11 mouse cellular contexts compared by ENCODE assay signal in the genomic region with DNA sequence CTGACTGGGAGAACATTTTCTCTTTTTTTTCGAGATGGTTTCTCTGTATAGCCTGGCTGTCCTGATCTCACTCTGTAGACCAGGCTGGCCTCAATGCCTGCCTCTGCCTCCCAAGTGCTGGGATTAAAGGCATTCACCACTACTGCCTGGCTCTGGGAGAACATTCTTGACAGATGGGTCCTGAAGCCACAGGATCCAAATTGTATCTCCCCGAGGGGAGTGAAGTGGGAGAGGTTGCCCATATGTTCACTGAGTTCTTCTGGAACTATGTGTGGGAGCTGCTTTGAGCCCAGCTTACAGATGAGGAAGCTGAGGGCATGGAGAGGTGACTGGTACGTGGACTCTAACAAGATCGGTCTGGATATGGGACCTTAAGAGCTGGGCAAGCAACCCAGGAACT. TPM values are rescaled to one million over a fixed set of nuclear protein-coding genes. Genes with fewer than 3 reads are reported as not detected.
DNase-seq lines count a peak whose midpoint lies in the region; ATAC-seq lines count a peak whose summit lies in the region.
"Had no signal": no experiment of that assay in that cellular context is flagged by ENCODE, and none has a peak within 500 bp of the region (broad histone marks: within the 10 kb centered on the region; RNA-seq: fewer than 3 reads in every experiment).

No protein-coding gene starts in this region.

- WGBS in heart, embryonic 12.5 days = 68% methylated on average over 4 of the region's 4 CpGs
- WGBS in forebrain, embryonic 16.5 days = 76% methylated on average over 4 of the region's 4 CpGs
- WGBS in midbrain, embryonic 15.5 days = 86% methylated on average over 4 of the region's 4 CpGs

- H3K27me3 ChIP-seq in heart, embryonic 12.5 days (replicated peaks) = peaks cover 91% of the 10 kb centered on the region
- H3K27me3 ChIP-seq in forebrain, embryonic 16.5 days (replicated peaks; ENCODE audit: control insufficient read depth, insufficient read depth, low read length) = peaks cover 9% of the 10 kb centered on the region
- H3K27me3 ChIP-seq in midbrain, embryonic 15.5 days (replicated peaks) = peaks cover 16% of the 10 kb centered on the region

- no peak for DNase-seq in heart, postnatal 25 days (ENCODE audit: low spot score)
- peak; percentile 55 for DNase-seq in brain, adult 2 months (ENCODE audit: low read depth, low spot score)
- no peak for DNase-seq in right cerebral cortex, postnatal 36 days (ENCODE audit: low spot score in 2 of 2)
- DNase-seq in left cerebral cortex, adult 11 months (ENCODE audit: low spot score) = no peak
- DNase-seq in gastrocnemius, postnatal 25 days = no peak
- DNase-seq: cerebellum, adult 11-12 months; kidney, postnatal 4 days had no signal

- H3K9me3 ChIP-seq in heart, embryonic 12.5 days (replicated peaks) = no peaks in the 10 kb centered on the region
- H3K9me3 ChIP-seq in forebrain, embryonic 16.5 days (ENCODE audit: control insufficient read depth, low read length) = no peaks in the 10 kb centered on the region
- no peaks in the 10 kb centered on the region for H3K9me3 ChIP-seq in midbrain, embryonic 15.5 days

- peak overlapping the region; percentile 63 for H3K4me2 ChIP-seq in heart, embryonic 12.5 days
- peak overlapping the region; percentile 67 for H3K4me2 ChIP-seq in forebrain, embryonic 16.5 days (ENCODE audit: low read length)
- H3K4me2 ChIP-seq in midbrain, embryonic 15.5 days = peak overlapping the region; percentile 80

- H3K4me1 ChIP-seq in heart, embryonic 12.5 days (replicated peaks) = peaks cover 6% of the 10 kb centered on the region; the same call in 1 of the 2 replicates
- peaks cover 28% of the 10 kb centered on the region for H3K4me1 ChIP-seq in forebrain, embryonic 16.5 days (replicated peaks; ENCODE audit: control insufficient read depth, insufficient read depth, low read length)
- H3K4me1 ChIP-seq in midbrain, embryonic 15.5 days = peaks cover 45% of the 10 kb centered on the region

- H3K4me3 ChIP-seq in heart, embryonic 12.5 days = peak overlapping the region; percentile 50; the same call in 1 of the 2 replicates
- peak overlapping the region; percentile 89 for H3K4me3 ChIP-seq in forebrain, embryonic 16.5 days (replicated peaks; ENCODE audit: low read length)
- peak overlapping the region; percentile 57 for H3K4me3 ChIP-seq in midbrain, embryonic 15.5 days

- H3K36me3 ChIP-seq in heart, embryonic 12.5 days = no peaks in the 10 kb centered on the region
- peaks cover 6% of the 10 kb centered on the region; the same call in 1 of the 2 replicates for H3K36me3 ChIP-seq in forebrain, embryonic 16.5 days (ENCODE audit: control insufficient read depth, insufficient read depth)
- peaks cover 15% of the 10 kb centered on the region; the same call in 1 of the 2 replicates for H3K36me3 ChIP-seq in midbrain, embryonic 15.5 days (replicated peaks)

- ATAC-seq in heart, embryonic 12.5 days (ENCODE audit: insufficient number of reproducible peaks, low FRiP score) = no peak
- ATAC-seq in forebrain, embryonic 16.5 days = no peak
- no peak for ATAC-seq in midbrain, embryonic 15.5 days (replicated peaks)

- H3K27ac ChIP-seq in heart, embryonic 12.5 days (ENCODE audit: poor library complexity, severe bottlenecking) = no peak overlapping the region
- no peak overlapping the region for H3K27ac ChIP-seq in forebrain, embryonic 16.5 days (ENCODE audit: low read length)
- peak overlapping the region; percentile 85 for H3K27ac ChIP-seq in midbrain, embryonic 15.5 days
- H3K27ac ChIP-seq: liver, embryonic 14.5 days had no signal

- H3K9ac ChIP-seq in heart, embryonic 12.5 days = 0 out of 2 replicates have a peak overlapping the region, but pooled peaks have one; percentile 62
- H3K9ac ChIP-seq in forebrain, embryonic 16.5 days (replicated peaks; ENCODE audit: low read depth, low read length) = peak overlapping the region; percentile 95
- peak overlapping the region; percentile 94 for H3K9ac ChIP-seq in midbrain, embryonic 15.5 days
- H3K9ac ChIP-seq: liver, embryonic 14.5 days had no signal

- intact Hi-C loops in heart, postnatal 25 days (cut with DNase I) = loop anchor here (2.0 kb wide), 1 partner anchor 27 kb away; no protein-coding TSS in a partner anchor

RNA-seq across cellular contexts. Expression of gene Npdc1, which starts 4.8 kb away (rescaled TPM):
- polyA plus RNA-seq in heart, embryonic 12.5 days (2016; fragmentation: Nextera tagmentation; extraction: Ambion mirVana) = 22.3 and 22.4 TPM in 2 replicates
- 10 to 100 TPM; 25.1 to 27.7 TPM for total RNA-seq in heart, postnatal 25 days (2021)
- 384 and 515 TPM in 2 replicates for polyA plus RNA-seq in forebrain, embryonic 16.5 days (2015; fragmentation: Nextera tagmentation; extraction: Ambion mirVana)
- polyA plus RNA-seq in midbrain, embryonic 15.5 days (2015; fragmentation: Nextera tagmentation; extraction: Ambion mirVana) = 498 and 520 TPM in 2 replicates
- total RNA-seq in gastrocnemius, postnatal 25 days (2021) = 10 to 100 TPM; 15.0 to 25.1 TPM

RNA-seq across cellular contexts. Expression of gene Entpd2, which starts 8.3 kb away (rescaled TPM):
- 0.18 and 0.44 TPM in 2 replicates for polyA plus RNA-seq in heart, embryonic 12.5 days (2016; fragmentation: Nextera tagmentation; extraction: Ambion mirVana)
- 10 to 100 TPM; 10.8 to 13.9 TPM for total RNA-seq in heart, postnatal 25 days (2021)
- 5.2 and 6.2 TPM in 2 replicates for polyA plus RNA-seq in forebrain, embryonic 16.5 days (2015; fragmentation: Nextera tagmentation; extraction: Ambion mirVana)
- 2.7 and 3.3 TPM in 2 replicates for polyA plus RNA-seq in midbrain, embryonic 15.5 days (2015; fragmentation: Nextera tagmentation; extraction: Ambion mirVana)
- 1 to 10 TPM; 9.1 to 9.4 TPM for total RNA-seq in gastrocnemius, postnatal 25 days (2021)

RNA-seq across cellular contexts. Expression of gene Fut7, which starts 19.1 kb away (rescaled TPM):
- not detected in 2 replicates for polyA plus RNA-seq in heart, embryonic 12.5 days (2016; fragmentation: Nextera tagmentation; extraction: Ambion mirVana)
- total RNA-seq in heart, postnatal 25 days (2021) = under 1 TPM in 1 of 2 experiments, not detected in 1; 0.34 TPM
- polyA plus RNA-seq in forebrain, embryonic 16.5 days (2015; fragmentation: Nextera tagmentation; extraction: Ambion mirVana) = 0.31 TPM in 1 of 2 replicates, not detected in the other
- 0.17 and 0.41 TPM in 2 replicates for polyA plus RNA-seq in midbrain, embryonic 15.5 days (2015; fragmentation: Nextera tagmentation; extraction: Ambion mirVana)
- not detected for total RNA-seq in gastrocnemius, postnatal 25 days (2021)

RNA-seq across cellular contexts. Expression of gene Abca2, which starts 24.5 kb away (rescaled TPM):
- polyA plus RNA-seq in heart, embryonic 12.5 days (2016; fragmentation: Nextera tagmentation; extraction: Ambion mirVana) = 4.8 and 5.0 TPM in 2 replicates
- 10 to 100 TPM; 31.2 to 36.2 TPM for total RNA-seq in heart, postnatal 25 days (2021)
- 12.2 and 14.9 TPM in 2 replicates for polyA plus RNA-seq in forebrain, embryonic 16.5 days (2015; fragmentation: Nextera tagmentation; extraction: Ambion mirVana)
- polyA plus RNA-seq in midbrain, embryonic 15.5 days (2015; fragmentation: Nextera tagmentation; extraction: Ambion mirVana) = 16.4 and 17.6 TPM in 2 replicates
- 10 to 100 TPM; 12.5 to 16.2 TPM for total RNA-seq in gastrocnemius, postnatal 25 days (2021)

RNA-seq across cellular contexts. Expression of gene Sapcd2, which starts 31.9 kb away (rescaled TPM):
- 18.5 and 20.0 TPM in 2 replicates for polyA plus RNA-seq in heart, embryonic 12.5 days (2016; fragmentation: Nextera tagmentation; extraction: Ambion mirVana)
- total RNA-seq in heart, postnatal 25 days (2021) = under 1 TPM; 0.16 to 0.50 TPM
- polyA plus RNA-seq in forebrain, embryonic 16.5 days (2015; fragmentation: Nextera tagmentation; extraction: Ambion mirVana) = 23.8 and 29.9 TPM in 2 replicates
- polyA plus RNA-seq in midbrain, embryonic 15.5 days (2015; fragmentation: Nextera tagmentation; extraction: Ambion mirVana) = 11.1 and 14.7 TPM in 2 replicates
- total RNA-seq in gastrocnemius, postnatal 25 days (2021) = under 1 TPM; 0.19 to 0.33 TPM

Comparison
In these comparisons a context has a peak if more than half of its experiments do, and no peak if none do; other contexts are left out.
1. RNA of gene Npdc1, which starts 4.8 kb away (polyA plus RNA-seq): 498 to 520 TPM in midbrain, embryonic 15.5 days and 384 to 515 TPM in forebrain, embryonic 16.5 days; 22.3 to 22.4 TPM in heart, embryonic 12.5 days; every median in the first group is over 10 times any median in the second.
2. Peak in every context shown above with its lines, with median percentiles within 50 percentile points of each other: H3K4me2 ChIP-seq, H3K4me3 ChIP-seq and H3K9ac ChIP-seq.